Comparison of ENCODE assay signal across 22 mouse cellular contexts in genomic region chr16:30306102-30306501, GRCm38 (mm10). TPM values are rescaled to one million over a fixed set of nuclear protein-coding genes. Genes with fewer than 3 reads are reported as not detected.
"Had no signal": no experiment of that assay in that cellular context is flagged by ENCODE, and none has a peak within 500 bp of the region (broad histone marks: within the 10 kb centered on the region; RNA-seq: fewer than 3 reads in every experiment).

No protein-coding gene starts in this region.

- H3K9ac ChIP-seq: liver, embryonic 12.5 days; liver, embryonic 14.5 days; lung, embryonic 14.5 days; midbrain, embryonic 12.5 days; neural tube, embryonic 12.5 days; stomach, embryonic 15.5 days had no signal

- ATAC-seq: liver, embryonic 12.5 days; midbrain, embryonic 16.5 days had no signal

- DNase-seq: lung, embryonic 14.5 days; lung, postnatal 10 days; lung, postnatal 4 days; midbrain, embryonic 14.5 days; right cerebral cortex, postnatal 14 days; thymus, adult 2 months; thymus, postnatal 14 days; thymus, postnatal 36 days had no signal

- H3K4me3 ChIP-seq: liver, embryonic 12.5 days; midbrain, embryonic 10.5 days; midbrain, embryonic 12.5 days; neural tube, embryonic 12.5 days; stomach, embryonic 15.5 days had no signal

- H3K36me3 ChIP-seq: liver, embryonic 12.5 days; midbrain, embryonic 10.5 days; midbrain, embryonic 12.5 days; neural tube, embryonic 12.5 days; stomach, embryonic 15.5 days had no signal

- H3K27ac ChIP-seq: liver, embryonic 12.5 days; liver, embryonic 14.5 days; midbrain, embryonic 10.5 days; midbrain, embryonic 12.5 days; neural tube, embryonic 12.5 days; stomach, embryonic 15.5 days; stomach, postnatal 0 days had no signal

- H3K4me2 ChIP-seq: liver, embryonic 12.5 days; lung, embryonic 14.5 days; midbrain, embryonic 12.5 days; neural tube, embryonic 12.5 days; stomach, embryonic 15.5 days had no signal

- H3K9me3 ChIP-seq: liver, embryonic 12.5 days; midbrain, embryonic 10.5 days; midbrain, embryonic 12.5 days; neural tube, embryonic 12.5 days; stomach, embryonic 15.5 days had no signal

RNA-seq across cellular contexts. Expression of gene Lrrc15, which starts 23.0 kb away (rescaled TPM):
- total RNA-seq: megakaryocyte-erythroid progenitor cell, adult 5-6 weeks; neutrophil, adult 5-6 weeks had no signal
- polyA plus RNA-seq: spleen, adult 2 months had no signal

RNA-seq across cellular contexts. Expression of gene Cpn2, which starts 38.8 kb away (rescaled TPM):
- total RNA-seq: megakaryocyte-erythroid progenitor cell, adult 5-6 weeks had no signal
- polyA plus RNA-seq: lung, embryonic 14.5 days; lung, embryonic 16.5 days; midbrain, embryonic 10.5 days; midbrain, embryonic 12.5 days; midbrain, embryonic 14.5 days; midbrain, embryonic 16.5 days; neural tube, embryonic 12.5 days; neural tube, embryonic 14.5 days; spleen, adult 2 months; stomach, postnatal 0 days; urinary bladder, adult 2 months had no signal
